Mouse (Mus musculus): ENCODE measurements around the gene Igf1r. TPM values are rescaled to one million over a fixed set of nuclear protein-coding genes. Genes with fewer than 3 reads are reported as not detected.

The Igf1r gene
- polyA plus RNA-seq, 1 experiment from 2014 or later, result 27.8 TPM

DNA sequence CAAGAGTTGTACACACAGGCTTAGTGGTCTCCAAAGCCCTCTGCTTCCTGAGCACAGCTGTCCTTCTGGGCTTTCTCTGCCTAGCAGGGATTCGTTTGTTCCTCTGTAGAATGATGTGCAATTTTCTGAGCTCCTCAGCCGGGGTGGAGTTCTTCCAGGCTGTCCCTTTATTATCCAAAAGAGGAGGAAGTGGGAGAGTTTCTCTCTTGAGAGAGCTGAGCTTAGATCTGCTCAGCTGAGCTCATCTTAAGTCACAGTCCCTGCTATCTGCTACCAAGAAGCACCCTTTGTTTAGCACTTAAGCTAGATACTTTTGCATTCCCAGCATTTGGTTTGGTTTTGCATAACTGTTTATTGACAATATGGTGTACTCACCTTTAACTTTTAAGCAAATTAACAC lies 36.7 kb downstream of the Igf1r start:
- no peak for ATAC-seq (replicated peaks)
- no peak overlapping the region for H3K4me2 ChIP-seq
- no peak overlapping the region for H3K27ac ChIP-seq
- H3K4me3 ChIP-seq, result no peak overlapping the region
- no peaks in the 10 kb centered on the region for H3K36me3 ChIP-seq (replicated peaks)
- H3K27me3 ChIP-seq (replicated peaks), result no peaks in the 10 kb centered on the region
- no peak overlapping the region for H3K9ac ChIP-seq
- peaks cover 22% of the 10 kb centered on the region for H3K4me1 ChIP-seq
- H3K9me3 ChIP-seq, result no peaks in the 10 kb centered on the region
- 48% methylated on average over 2 of the region's 2 CpGs for WGBS

DNA sequence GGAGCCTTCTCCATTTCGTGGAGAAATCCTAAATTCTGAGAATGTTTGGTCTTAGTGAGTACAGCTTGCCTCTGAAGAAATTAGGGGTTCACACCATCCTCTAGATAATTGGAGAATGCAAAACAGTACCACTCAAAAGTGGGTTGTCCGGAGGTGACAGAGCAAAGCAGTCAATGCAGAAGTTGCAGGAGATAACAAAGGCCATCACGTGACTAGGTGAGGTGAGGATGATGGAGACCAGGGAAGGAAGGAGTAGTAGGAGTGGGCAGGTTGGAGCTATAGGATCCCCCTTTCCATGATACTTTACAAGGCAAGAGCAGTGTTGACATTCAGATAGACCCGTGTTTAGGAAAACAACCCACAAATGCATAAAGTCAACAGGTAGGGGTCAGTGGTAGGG lies 41.0 kb downstream of the Igf1r start:
- Histone ChIP-seq H3K27ac (no peak overlapping the region), H3K4me2 (no peak overlapping the region), H3K9ac (no peak overlapping the region), H3K4me3 (no peak overlapping the region), H3K36me3 (replicated peaks) (no peaks in the 10 kb centered on the region), H3K9me3 (no peaks in the 10 kb centered on the region), H3K27me3 (replicated peaks) (no peaks in the 10 kb centered on the region), H3K4me1 (peaks cover 26% of the 10 kb centered on the region)
- no peak for ATAC-seq (replicated peaks)
- WGBS, result 92% methylated on average over 4 of the region's 4 CpGs

DNA sequence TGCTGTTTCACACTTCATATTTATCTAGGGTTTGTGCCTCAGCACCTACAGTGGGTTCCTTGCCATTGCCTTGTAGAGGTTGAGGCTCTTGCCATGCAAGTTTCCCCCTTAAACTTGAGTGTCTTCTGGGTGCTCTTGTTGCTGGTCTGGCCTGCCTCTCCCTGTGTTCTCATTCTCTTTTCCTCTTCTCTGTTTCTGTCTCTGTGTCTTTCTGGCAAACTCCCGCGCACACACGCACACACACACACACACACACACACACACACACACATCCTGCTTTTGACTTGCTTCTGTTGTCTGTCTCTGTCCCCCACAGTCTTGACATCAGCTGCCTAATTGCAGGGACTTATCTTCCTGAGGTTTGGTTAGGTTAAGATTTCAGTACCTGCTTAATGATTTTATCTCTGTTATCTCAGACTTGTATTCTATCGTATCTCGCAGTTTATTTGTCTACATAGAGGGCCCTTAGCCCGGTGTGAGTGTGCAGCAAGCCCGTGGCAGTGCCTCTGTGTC lies 41.8 kb downstream of the Igf1r start:
- no peak overlapping the region for H3K4me3 ChIP-seq
- H3K4me1 ChIP-seq, result peaks cover 33% of the 10 kb centered on the region
- H3K27ac ChIP-seq, result no peak overlapping the region
- no peak overlapping the region for H3K9ac ChIP-seq
- no peak for ATAC-seq (replicated peaks)
- 82% methylated on average over 7 of the region's 7 CpGs for WGBS
- no peaks in the 10 kb centered on the region for H3K36me3 ChIP-seq (replicated peaks)
- no peaks in the 10 kb centered on the region for H3K9me3 ChIP-seq
- no peak overlapping the region for H3K4me2 ChIP-seq
- H3K27me3 ChIP-seq (replicated peaks), result no peaks in the 10 kb centered on the region

DNA sequence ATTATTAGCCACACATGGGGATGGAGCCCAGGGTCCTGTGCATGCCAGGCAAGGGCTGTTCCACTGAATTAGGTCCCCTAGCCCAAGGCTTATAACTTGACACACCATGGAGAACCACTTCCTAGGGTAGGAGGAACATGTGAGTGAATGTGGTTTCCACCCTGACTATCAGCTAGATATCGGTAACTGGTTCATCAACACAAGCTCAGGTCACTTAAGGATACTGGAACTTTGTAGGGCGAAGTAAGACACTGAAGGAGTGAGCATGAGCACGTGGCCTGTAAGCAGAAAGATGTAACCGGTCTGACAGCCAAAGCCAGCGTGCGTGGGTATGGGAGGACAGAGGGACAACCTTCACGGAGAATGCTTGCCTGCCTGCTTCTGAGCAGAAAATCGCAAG lies 42.6 kb downstream of the Igf1r start:
- 61% methylated on average over 8 of the region's 8 CpGs for WGBS
- Histone ChIP-seq H3K4me2 (no peak overlapping the region), H3K9ac (no peak overlapping the region), H3K4me1 (peaks cover 36% of the 10 kb centered on the region), H3K36me3 (replicated peaks) (no peaks in the 10 kb centered on the region), H3K9me3 (no peaks in the 10 kb centered on the region), H3K27ac (no peak overlapping the region), H3K4me3 (no peak overlapping the region), H3K27me3 (replicated peaks) (no peaks in the 10 kb centered on the region)
- ATAC-seq (replicated peaks), result 0 out of 2 replicates have a peak, but pooled peaks have one; percentile 8

DNA sequence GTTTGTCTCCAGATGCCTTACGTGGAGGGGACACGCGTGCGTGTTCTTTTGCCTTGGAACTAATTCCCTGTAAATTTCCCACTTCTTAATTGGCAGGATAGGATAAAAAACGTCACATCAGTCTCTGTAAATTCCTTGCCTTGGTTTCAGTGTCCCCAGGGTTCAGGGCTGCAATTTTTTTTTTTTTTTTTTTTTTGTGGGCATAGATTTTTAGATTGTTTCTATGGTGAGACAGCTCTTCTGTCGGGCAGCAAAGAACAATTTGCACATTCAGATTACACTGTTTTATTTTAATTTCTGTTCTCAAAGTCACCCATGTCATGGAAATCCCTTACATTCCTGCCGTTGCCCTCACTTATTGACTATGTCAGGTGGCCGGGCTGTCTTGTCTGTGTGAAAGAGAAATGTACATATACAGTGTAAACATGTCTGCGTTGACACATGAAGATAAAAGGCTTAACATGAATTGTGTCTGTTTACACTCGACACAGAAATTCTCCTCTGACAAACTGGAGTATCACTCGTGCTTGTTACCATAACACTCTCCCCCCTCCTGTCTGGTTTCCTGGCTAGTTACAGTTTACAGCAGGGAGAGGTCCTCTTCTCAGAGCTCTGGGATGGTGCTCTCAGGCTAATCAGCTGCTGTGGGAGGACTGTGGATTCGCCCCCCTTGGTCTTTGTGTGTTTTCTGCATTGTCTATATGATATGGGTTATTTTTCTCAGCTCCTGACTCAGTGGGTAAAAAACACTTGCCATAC lies 43.8 kb downstream of the Igf1r start:
- H3K9me3 ChIP-seq, result no peaks in the 10 kb centered on the region
- ATAC-seq (replicated peaks), result no peak
- peaks cover 36% of the 10 kb centered on the region for H3K4me1 ChIP-seq
- 0 out of 2 replicates have a peak overlapping the region, but pooled peaks have one; percentile 27 for H3K27ac ChIP-seq
- no peaks in the 10 kb centered on the region for H3K27me3 ChIP-seq (replicated peaks)
- no peaks in the 10 kb centered on the region for H3K36me3 ChIP-seq (replicated peaks)
- no peak overlapping the region for H3K4me2 ChIP-seq
- 41% methylated on average over 12 of the region's 12 CpGs for WGBS
- no peak overlapping the region for H3K9ac ChIP-seq
- no peak overlapping the region for H3K4me3 ChIP-seq

DNA sequence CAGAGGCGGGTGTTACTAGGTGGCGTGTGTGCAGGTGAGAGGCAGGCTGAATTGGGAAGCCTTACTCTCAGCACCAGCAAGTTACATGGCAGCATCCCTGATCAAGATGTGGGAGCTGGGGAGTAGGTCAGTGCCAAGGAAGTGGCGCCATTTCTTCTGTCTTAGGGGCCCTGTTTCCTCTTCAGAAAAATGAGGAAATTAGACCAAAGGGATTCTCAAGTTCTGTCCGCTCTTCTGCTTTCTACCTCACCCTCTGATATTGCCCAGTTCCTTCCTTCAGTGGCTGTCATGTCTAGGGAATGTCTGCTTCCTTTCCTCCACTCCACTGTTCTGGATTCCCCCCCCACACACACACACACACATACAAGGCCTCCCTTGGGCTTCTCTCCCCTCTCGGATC lies 48.6 kb downstream of the Igf1r start:
- no peaks in the 10 kb centered on the region for H3K9me3 ChIP-seq
- 83% methylated on average over 5 of the region's 5 CpGs for WGBS

DNA sequence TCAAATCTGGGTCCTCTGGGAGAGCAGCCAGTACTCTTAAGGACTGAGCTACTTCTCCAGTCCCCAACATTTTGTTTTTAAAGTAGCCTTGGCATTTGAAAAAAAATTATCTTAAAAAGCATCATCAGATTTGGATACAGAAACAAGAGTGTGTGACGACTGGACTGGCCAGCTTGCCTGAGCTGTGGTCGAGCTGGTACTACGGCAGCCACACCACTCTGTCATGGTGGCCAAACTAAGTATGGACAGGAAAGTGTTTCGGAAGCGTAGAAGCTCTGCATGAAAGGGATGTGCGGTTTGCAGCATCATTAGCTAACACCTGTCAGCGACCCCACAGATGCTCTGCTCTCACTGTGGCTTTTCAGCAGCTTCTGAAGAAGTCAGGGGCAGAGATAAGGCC lies 53.4 kb downstream of the Igf1r start:
- Histone ChIP-seq H3K4me3 (no peak overlapping the region), H3K27me3 (replicated peaks) (no peaks in the 10 kb centered on the region), H3K9ac (no peak overlapping the region), H3K4me2 (no peak overlapping the region), H3K9me3 (no peaks in the 10 kb centered on the region), H3K27ac (no peak overlapping the region), H3K36me3 (replicated peaks) (no peaks in the 10 kb centered on the region; the same call in 1 of the 2 replicates), H3K4me1 (no peaks in the 10 kb centered on the region)
- 96% methylated on average over 7 of the region's 7 CpGs for WGBS
- ATAC-seq (replicated peaks), result no peak

More for the DNA sequence above, 48.6 kb downstream of the Igf1r start:
- peaks cover 19% of the 10 kb centered on the region for H3K4me1 ChIP-seq
- H3K9ac ChIP-seq, result no peak overlapping the region
- no peak overlapping the region for H3K4me3 ChIP-seq
- no peaks in the 10 kb centered on the region; the same call in 1 of the 2 replicates for H3K36me3 ChIP-seq (replicated peaks)
- no peak overlapping the region for H3K27ac ChIP-seq
- no peak overlapping the region for H3K4me2 ChIP-seq
- 0 out of 2 replicates have a peak, but pooled peaks have one; percentile 21 for ATAC-seq (replicated peaks)
- H3K27me3 ChIP-seq (replicated peaks), result no peaks in the 10 kb centered on the region

DNA sequence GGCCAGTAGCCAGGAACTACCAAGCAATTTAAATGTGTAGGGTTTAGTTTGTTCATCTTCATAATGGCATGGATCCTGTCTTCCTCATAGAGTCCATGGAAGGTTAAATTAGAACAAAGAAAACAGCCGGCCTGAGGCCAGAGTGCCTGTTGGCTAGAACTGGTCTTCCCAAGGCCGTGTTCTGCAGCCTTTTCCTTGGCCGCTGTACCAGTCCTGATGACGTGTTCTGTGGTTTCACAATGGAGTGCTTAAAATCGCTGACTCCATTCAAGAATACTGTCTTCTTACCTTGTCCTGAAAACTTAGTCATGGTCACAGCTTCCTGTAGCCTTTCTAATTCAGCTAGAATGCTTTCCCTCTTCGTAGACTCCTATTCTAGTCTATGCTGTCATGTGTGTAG lies 53.9 kb downstream of the Igf1r start:
- WGBS, result 85% methylated on average over 6 of the region's 6 CpGs

DNA sequence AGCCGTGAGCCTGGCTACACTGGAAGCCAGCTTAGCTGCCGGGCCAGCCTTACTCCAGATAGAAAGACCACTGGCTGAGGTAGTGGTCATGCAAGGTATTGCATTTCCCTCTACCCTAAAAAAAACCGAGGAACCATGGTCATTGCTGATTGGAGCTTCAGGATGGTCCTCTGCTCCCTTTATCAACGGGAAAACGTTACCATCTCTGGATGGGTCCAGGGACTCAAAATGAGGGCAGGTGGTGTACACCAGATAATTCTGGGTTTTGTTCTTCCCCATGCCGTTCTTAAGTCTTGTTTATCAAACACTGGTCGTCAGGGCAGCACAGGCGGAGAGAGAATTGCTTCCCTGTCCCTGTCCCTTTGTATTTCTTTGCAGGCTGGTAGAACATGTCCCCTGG lies 57.0 kb downstream of the Igf1r start:
- peaks cover 14% of the 10 kb centered on the region for H3K4me1 ChIP-seq
- H3K27ac ChIP-seq, result no peak overlapping the region
- H3K9me3 ChIP-seq, result no peaks in the 10 kb centered on the region
- H3K27me3 ChIP-seq (replicated peaks), result no peaks in the 10 kb centered on the region
- H3K36me3 ChIP-seq (replicated peaks), result no peaks in the 10 kb centered on the region
- H3K4me2 ChIP-seq, result no peak overlapping the region
- WGBS, result 60% methylated on average over 8 of the region's 8 CpGs
- no peak overlapping the region for H3K4me3 ChIP-seq
- no peak overlapping the region for H3K9ac ChIP-seq
- no peak for ATAC-seq (replicated peaks)

More for the DNA sequence above, 53.9 kb downstream of the Igf1r start:
- no peaks in the 10 kb centered on the region; the same call in 1 of the 2 replicates for H3K36me3 ChIP-seq (replicated peaks)
- no peaks in the 10 kb centered on the region for H3K27me3 ChIP-seq (replicated peaks)
- H3K4me2 ChIP-seq, result no peak overlapping the region
- ATAC-seq (replicated peaks), result no peak
- no peak overlapping the region for H3K9ac ChIP-seq
- no peak overlapping the region for H3K4me3 ChIP-seq
- no peak overlapping the region for H3K27ac ChIP-seq
- peaks cover 1% of the 10 kb centered on the region; the same call in 1 of the 2 replicates for H3K4me1 ChIP-seq
- H3K9me3 ChIP-seq, result no peaks in the 10 kb centered on the region

DNA sequence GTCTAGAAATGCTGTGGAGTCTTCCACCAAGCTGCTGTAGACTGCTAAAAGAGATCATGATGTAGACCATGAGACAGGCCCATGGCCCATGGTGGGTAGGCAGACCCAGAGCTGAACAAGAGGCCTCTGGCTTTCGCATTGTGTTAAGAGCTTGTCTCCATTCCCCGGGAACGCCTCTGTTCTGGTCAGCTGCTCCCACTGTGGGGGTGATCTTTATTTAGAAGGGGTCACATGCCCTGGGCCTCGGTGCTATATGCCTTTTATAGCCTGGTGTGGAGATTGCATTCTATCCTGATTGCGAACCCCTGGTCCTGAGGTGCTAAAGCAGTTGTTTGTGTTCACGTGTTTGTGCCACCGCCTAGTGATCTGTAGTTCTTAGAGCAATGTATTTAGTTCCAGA lies 57.5 kb downstream of the Igf1r start:
- Histone ChIP-seq H3K36me3 (replicated peaks) (no peaks in the 10 kb centered on the region), H3K9ac (no peak overlapping the region), H3K27me3 (replicated peaks) (no peaks in the 10 kb centered on the region), H3K4me1 (peaks cover 16% of the 10 kb centered on the region), H3K4me2 (no peak overlapping the region), H3K4me3 (no peak overlapping the region), H3K27ac (no peak overlapping the region), H3K9me3 (no peaks in the 10 kb centered on the region)
- ATAC-seq (replicated peaks), result no peak
- 51% methylated on average over 7 of the region's 7 CpGs for WGBS

DNA sequence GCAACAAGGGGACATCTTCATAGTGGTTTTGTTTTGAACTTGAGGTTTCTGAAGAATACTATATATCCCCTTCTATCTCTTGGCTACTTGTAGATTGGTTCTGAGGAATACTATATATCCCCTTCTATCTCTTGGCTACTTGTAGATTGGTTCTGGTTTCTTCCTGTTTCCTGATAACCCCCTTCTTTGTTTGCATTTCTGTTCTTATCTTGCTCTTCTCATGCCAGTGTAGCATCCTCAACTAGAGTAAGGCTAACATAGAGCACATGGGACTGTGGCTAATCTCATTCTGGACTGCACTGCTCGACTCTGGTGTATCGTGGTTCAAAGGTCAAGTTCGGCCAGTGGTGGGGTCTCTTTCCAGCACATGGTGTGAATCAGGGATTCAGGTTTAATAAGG lies 58.2 kb downstream of the Igf1r start:
- Histone ChIP-seq H3K27ac (no peak overlapping the region), H3K9ac (no peak overlapping the region), H3K4me1 (peaks cover 16% of the 10 kb centered on the region), H3K36me3 (replicated peaks) (no peaks in the 10 kb centered on the region), H3K4me3 (no peak overlapping the region), H3K9me3 (no peaks in the 10 kb centered on the region), H3K27me3 (replicated peaks) (no peaks in the 10 kb centered on the region), H3K4me2 (no peak overlapping the region)
- ATAC-seq (replicated peaks), result no peak
- 81% methylated on average over 3 of the region's 3 CpGs for WGBS

DNA sequence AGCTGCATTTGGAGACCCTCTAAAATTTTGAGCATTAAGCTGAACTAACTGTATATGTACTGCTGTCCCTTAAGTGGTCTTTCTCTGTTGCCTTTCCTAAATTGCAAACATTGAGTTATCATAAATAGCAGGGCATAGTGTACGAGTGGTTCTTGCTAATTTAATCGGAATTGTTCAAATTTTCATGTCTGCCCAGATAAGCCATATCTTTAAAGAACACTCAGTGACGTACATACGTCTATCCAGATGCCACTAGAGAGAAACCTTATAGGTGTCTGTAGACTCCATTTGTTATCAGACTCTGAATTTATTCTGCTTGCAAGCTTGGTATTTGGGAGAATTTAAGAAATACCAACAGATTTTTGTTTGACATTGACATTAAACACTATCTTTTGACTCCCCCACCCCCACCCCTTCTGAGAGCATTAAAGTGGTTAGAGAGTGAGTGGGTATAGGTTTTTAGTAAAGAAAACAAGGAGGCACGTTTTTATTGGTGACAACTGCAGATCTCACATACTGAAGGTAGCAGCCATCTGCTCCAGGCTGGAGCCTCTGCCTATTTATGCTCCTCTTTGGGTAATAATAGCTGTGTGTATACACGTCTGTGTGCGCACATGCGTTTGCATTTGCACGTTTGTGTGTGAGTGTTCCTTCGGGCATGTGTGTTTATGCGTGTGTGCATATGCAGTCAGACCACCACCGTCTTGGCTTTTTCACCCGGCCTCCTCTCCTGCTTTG lies 58.9 kb downstream of the Igf1r start:
- Histone ChIP-seq H3K4me3 (no peak overlapping the region), H3K4me2 (no peak overlapping the region), H3K27ac (no peak overlapping the region), H3K9me3 (no peaks in the 10 kb centered on the region), H3K27me3 (replicated peaks) (no peaks in the 10 kb centered on the region), H3K9ac (no peak overlapping the region), H3K36me3 (replicated peaks) (no peaks in the 10 kb centered on the region), H3K4me1 (peaks cover 16% of the 10 kb centered on the region)
- 85% methylated on average over 13 of the region's 13 CpGs for WGBS
- ATAC-seq (replicated peaks), result no peak

All from midbrain, embryonic 15.5 days (tissue).